Mouse (Mus musculus): ENCODE data around the gene Tbl2. TPM values are rescaled to one million over a fixed set of nuclear protein-coding genes. Genes with fewer than 3 reads are reported as not detected.

Tbl2 gene
- polyA plus RNA-seq, 1 experiment from 2014 or later: 11.1 TPM

- peaks cover 1% of the 10 kb centered on the region for H3K27me3 ChIP-seq (ENCODE audit: control insufficient read depth, insufficient read depth, low read depth, low read length)
- no peak overlapping the region for H3K27ac ChIP-seq (ENCODE audit: low read length)
- no peaks in the 10 kb centered on the region for H3K9me3 ChIP-seq (replicated peaks; ENCODE audit: control insufficient read depth, low read length)
- no peak overlapping the region for H3K4me2 ChIP-seq (ENCODE audit: low read depth, low read length)
- no peak overlapping the region for H3K4me3 ChIP-seq (ENCODE audit: low read depth, low read length)
- whole genome bisulfite sequencing (ENCODE audit: insufficient replicate concordance): 77% methylated on average over 12 of the region's 12 CpGs
- H3K9ac ChIP-seq (ENCODE audit: low read depth, low read length): no peak overlapping the region
- ATAC-seq (ENCODE audit: low read depth): no peak
- H3K36me3 ChIP-seq (ENCODE audit: control insufficient read depth, insufficient read depth): no peaks in the 10 kb centered on the region
- peaks cover 3% of the 10 kb centered on the region for H3K4me1 ChIP-seq (ENCODE audit: control insufficient read depth, low read depth, low read length)
Measured at GRCm38 (mm10) chr5:135113782-135114181, 35.7 kb upstream of the Tbl2 start.

DNA sequence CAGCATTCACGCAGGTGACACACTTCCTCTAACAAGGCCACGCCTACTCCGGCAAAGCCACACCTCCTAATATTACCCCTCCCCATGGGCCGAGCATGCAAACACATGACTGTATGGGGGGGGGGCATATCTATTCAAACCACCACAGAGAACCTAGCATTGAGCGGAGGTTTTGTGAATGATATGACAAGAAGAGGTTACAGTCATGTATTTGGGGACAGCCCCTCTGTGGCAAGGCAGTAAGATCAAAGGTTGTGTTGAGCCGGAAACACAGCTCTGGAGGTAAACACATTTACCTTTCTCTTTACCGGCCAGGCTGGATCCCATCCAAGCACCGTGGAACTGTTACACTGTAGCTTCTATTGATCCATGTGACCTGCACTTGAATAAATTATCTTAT lies 34.2 kb upstream of the Tbl2 start:
- Histone ChIP-seq H3K4me3 (ENCODE audit: low read depth, low read length) (no peak overlapping the region), H3K36me3 (ENCODE audit: control insufficient read depth, insufficient read depth) (no peaks in the 10 kb centered on the region), H3K9ac (ENCODE audit: low read depth, low read length) (no peak overlapping the region), H3K9me3 (replicated peaks; ENCODE audit: control insufficient read depth, low read length) (no peaks in the 10 kb centered on the region), H3K27ac (ENCODE audit: low read length) (no peak overlapping the region), H3K4me2 (ENCODE audit: low read depth, low read length) (no peak overlapping the region), H3K4me1 (ENCODE audit: control insufficient read depth, low read depth, low read length) (peaks cover 6% of the 10 kb centered on the region), H3K27me3 (ENCODE audit: control insufficient read depth, insufficient read depth, low read depth, low read length) (no peaks in the 10 kb centered on the region)
- peak; percentile 73 for ATAC-seq (ENCODE audit: low read depth)
- WGBS (ENCODE audit: insufficient replicate concordance): 51% methylated on average over 8 of the region's 8 CpGs

DNA sequence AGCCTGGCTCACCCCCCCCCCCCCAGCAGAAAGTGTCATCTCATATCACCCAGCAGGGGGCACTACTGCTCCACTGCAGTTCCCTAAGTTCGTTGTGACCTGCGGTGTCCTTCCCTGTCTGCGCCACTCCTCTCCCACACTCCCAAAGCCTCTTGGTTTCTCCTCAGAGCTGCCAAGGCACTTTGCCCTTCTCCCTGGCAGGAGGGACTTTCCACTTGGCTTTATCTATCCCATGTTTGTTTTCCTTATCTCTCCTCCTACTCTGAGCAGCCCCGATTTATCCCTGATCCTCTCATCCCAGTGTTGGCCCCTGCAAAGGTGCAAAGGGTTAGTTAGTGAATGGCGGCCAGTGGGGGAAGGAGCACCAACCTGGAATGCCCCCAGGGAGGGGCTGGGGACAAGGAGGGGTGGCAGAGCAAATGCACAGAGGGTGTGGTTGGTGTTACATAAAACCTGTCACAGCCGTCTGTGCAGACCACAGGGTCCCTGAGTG lies 30.8 kb upstream of the Tbl2 start:
- H3K4me1 ChIP-seq (ENCODE audit: control insufficient read depth, low read depth, low read length): peaks cover 6% of the 10 kb centered on the region
- H3K27ac ChIP-seq (ENCODE audit: low read length): no peak overlapping the region
- no peak overlapping the region for H3K9ac ChIP-seq (ENCODE audit: low read depth, low read length)
- H3K36me3 ChIP-seq (ENCODE audit: control insufficient read depth, insufficient read depth): no peaks in the 10 kb centered on the region
- H3K27me3 ChIP-seq (ENCODE audit: control insufficient read depth, insufficient read depth, low read depth, low read length): peaks cover 8% of the 10 kb centered on the region
- no peak overlapping the region for H3K4me3 ChIP-seq (ENCODE audit: low read depth, low read length)
- 9% methylated on average over 6 of the region's 6 CpGs for WGBS (ENCODE audit: insufficient replicate concordance)
- no peaks in the 10 kb centered on the region for H3K9me3 ChIP-seq (replicated peaks; ENCODE audit: control insufficient read depth, low read length)
- ATAC-seq (ENCODE audit: low read depth): peak; percentile 74
- H3K4me2 ChIP-seq (ENCODE audit: low read depth, low read length): no peak overlapping the region

DNA sequence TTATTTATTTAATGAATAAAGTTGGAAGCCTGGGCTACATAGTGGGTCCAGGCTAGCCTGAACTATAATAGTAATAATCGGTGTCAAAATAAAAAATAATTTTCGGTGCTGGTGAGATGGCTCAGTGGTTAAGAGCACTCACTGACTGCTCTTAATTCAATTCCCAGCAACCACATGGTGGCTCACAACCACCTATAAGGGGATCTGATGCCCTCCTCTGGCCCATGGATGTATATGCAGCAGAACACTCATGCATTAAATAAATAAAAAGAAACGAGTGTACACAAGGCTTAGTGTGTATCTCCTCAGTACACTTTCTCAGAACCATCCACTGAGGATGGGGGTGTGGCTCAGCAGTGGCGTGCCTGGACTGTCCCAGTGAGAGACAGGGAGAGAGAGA lies 28.7 kb upstream of the Tbl2 start:
- Histone ChIP-seq H3K4me2 (ENCODE audit: low read depth, low read length) (no peak overlapping the region), H3K27me3 (ENCODE audit: control insufficient read depth, insufficient read depth, low read depth, low read length) (peaks cover 8% of the 10 kb centered on the region), H3K27ac (ENCODE audit: low read length) (no peak overlapping the region), H3K9ac (ENCODE audit: low read depth, low read length) (no peak overlapping the region), H3K4me1 (ENCODE audit: control insufficient read depth, low read depth, low read length) (peaks cover 6% of the 10 kb centered on the region), H3K36me3 (ENCODE audit: control insufficient read depth, insufficient read depth) (no peaks in the 10 kb centered on the region), H3K9me3 (replicated peaks; ENCODE audit: control insufficient read depth, low read length) (no peaks in the 10 kb centered on the region), H3K4me3 (ENCODE audit: low read depth, low read length) (no peak overlapping the region)
- 46% methylated on average over 4 of the region's 4 CpGs for WGBS (ENCODE audit: insufficient replicate concordance)
- ATAC-seq (ENCODE audit: low read depth): no peak

- no peaks in the 10 kb centered on the region for H3K36me3 ChIP-seq (ENCODE audit: control insufficient read depth, insufficient read depth)
- no peak overlapping the region for H3K4me2 ChIP-seq (ENCODE audit: low read depth, low read length)
- H3K4me1 ChIP-seq (ENCODE audit: control insufficient read depth, low read depth, low read length): no peaks in the 10 kb centered on the region
- WGBS (ENCODE audit: insufficient replicate concordance): 57% methylated on average over 6 of the region's 6 CpGs
- no peak overlapping the region for H3K9ac ChIP-seq (ENCODE audit: low read depth, low read length)
- ATAC-seq (ENCODE audit: low read depth): no peak
- peaks cover 6% of the 10 kb centered on the region for H3K27me3 ChIP-seq (ENCODE audit: control insufficient read depth, insufficient read depth, low read depth, low read length)
- no peak overlapping the region for H3K4me3 ChIP-seq (ENCODE audit: low read depth, low read length)
- H3K9me3 ChIP-seq (replicated peaks; ENCODE audit: control insufficient read depth, low read length): no peaks in the 10 kb centered on the region
- H3K27ac ChIP-seq (ENCODE audit: low read length): no peak overlapping the region
Measured at GRCm38 (mm10) chr5:135126121-135126520, 23.3 kb upstream of the Tbl2 start.

DNA sequence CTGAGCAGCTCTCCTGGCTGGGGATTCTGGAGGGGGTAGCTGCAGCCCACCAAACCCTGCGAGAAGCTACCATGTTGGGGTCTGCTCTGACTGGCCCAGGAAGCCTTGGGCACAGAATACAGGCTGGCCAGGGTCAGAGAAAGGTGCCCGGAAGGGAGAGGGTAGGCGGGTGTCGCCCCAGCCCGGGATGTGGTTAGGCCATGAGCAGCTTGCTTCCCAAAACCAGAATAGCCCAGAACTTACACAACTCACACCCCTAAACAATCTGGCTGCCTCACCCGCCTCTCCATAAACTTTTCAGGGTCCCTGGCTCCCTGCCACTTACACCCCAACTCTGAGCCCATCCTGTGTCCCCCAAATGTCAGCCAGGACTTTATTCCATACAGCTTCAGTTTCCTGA lies 21.8 kb upstream of the Tbl2 start:
- H3K4me1 ChIP-seq (ENCODE audit: control insufficient read depth, low read depth, low read length): no peaks in the 10 kb centered on the region
- H3K4me3 ChIP-seq (ENCODE audit: low read depth, low read length): no peak overlapping the region
- no peaks in the 10 kb centered on the region for H3K9me3 ChIP-seq (replicated peaks; ENCODE audit: control insufficient read depth, low read length)
- H3K4me2 ChIP-seq (ENCODE audit: low read depth, low read length): no peak overlapping the region
- H3K36me3 ChIP-seq (ENCODE audit: control insufficient read depth, insufficient read depth): no peaks in the 10 kb centered on the region
- H3K9ac ChIP-seq (ENCODE audit: low read depth, low read length): no peak overlapping the region
- H3K27ac ChIP-seq (ENCODE audit: low read length): no peak overlapping the region
- no peak for ATAC-seq (ENCODE audit: low read depth)
- H3K27me3 ChIP-seq (ENCODE audit: control insufficient read depth, insufficient read depth, low read depth, low read length): peaks cover 6% of the 10 kb centered on the region
- WGBS (ENCODE audit: insufficient replicate concordance): 36% methylated on average over 6 of the region's 6 CpGs

GRCm38 (mm10) chr5:135129747-135130146 lies 19.7 kb upstream of the Tbl2 start:
- 70% methylated on average over 4 of the region's 4 CpGs for WGBS (ENCODE audit: insufficient replicate concordance)
- Histone ChIP-seq H3K36me3 (ENCODE audit: control insufficient read depth, insufficient read depth) (no peaks in the 10 kb centered on the region), H3K4me2 (ENCODE audit: low read depth, low read length) (no peak overlapping the region), H3K27me3 (ENCODE audit: control insufficient read depth, insufficient read depth, low read depth, low read length) (peaks cover 21% of the 10 kb centered on the region), H3K4me1 (ENCODE audit: control insufficient read depth, low read depth, low read length) (peaks cover 8% of the 10 kb centered on the region), H3K4me3 (ENCODE audit: low read depth, low read length) (no peak overlapping the region), H3K27ac (ENCODE audit: low read length) (no peak overlapping the region), H3K9me3 (replicated peaks; ENCODE audit: control insufficient read depth, low read length) (no peaks in the 10 kb centered on the region), H3K9ac (ENCODE audit: low read depth, low read length) (no peak overlapping the region)
- no peak for ATAC-seq (ENCODE audit: low read depth)

GRCm38 (mm10) chr5:135133736-135134405 lies 15.6 kb upstream of the Tbl2 start:
- Histone ChIP-seq H3K4me3 (ENCODE audit: low read depth, low read length) (peak overlapping the region; percentile 26; the same call in 1 of the 2 replicates), H3K4me1 (ENCODE audit: control insufficient read depth, low read depth, low read length) (peaks cover 8% of the 10 kb centered on the region), H3K9ac (ENCODE audit: low read depth, low read length) (no peak overlapping the region), H3K9me3 (replicated peaks; ENCODE audit: control insufficient read depth, low read length) (no peaks in the 10 kb centered on the region), H3K36me3 (ENCODE audit: control insufficient read depth, insufficient read depth) (no peaks in the 10 kb centered on the region), H3K4me2 (ENCODE audit: low read depth, low read length) (peak overlapping the region; percentile 53), H3K27me3 (ENCODE audit: control insufficient read depth, insufficient read depth, low read depth, low read length) (peaks cover 21% of the 10 kb centered on the region), H3K27ac (ENCODE audit: low read length) (no peak overlapping the region)
- peak; percentile 59 for ATAC-seq (ENCODE audit: low read depth)
- 9% methylated on average over 26 of the region's 26 CpGs for WGBS (ENCODE audit: insufficient replicate concordance)

DNA sequence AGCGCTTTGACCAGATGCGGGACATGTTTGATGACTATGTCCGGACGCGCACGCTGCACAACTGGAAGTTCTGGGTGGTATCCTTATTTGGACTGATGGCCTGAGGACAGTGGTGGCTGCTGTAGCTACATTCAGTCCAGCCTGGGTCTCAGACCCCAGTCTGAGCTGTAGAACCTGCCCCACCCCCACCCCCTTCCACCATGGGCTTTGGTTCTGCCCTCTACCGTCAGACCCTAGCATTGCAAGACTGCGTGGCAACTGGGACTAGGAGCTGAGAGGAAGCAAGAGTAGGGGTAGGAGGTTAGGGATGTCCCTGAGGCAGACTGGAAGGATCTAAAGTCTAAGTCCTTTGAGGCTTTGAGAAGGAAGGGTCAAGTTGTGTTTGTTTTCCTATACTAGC lies 14.9 kb upstream of the Tbl2 start:
- peak overlapping the region; percentile 53 for H3K4me2 ChIP-seq (ENCODE audit: low read depth, low read length)
- no peak overlapping the region for H3K27ac ChIP-seq (ENCODE audit: low read length)
- H3K36me3 ChIP-seq (ENCODE audit: control insufficient read depth, insufficient read depth): no peaks in the 10 kb centered on the region
- H3K9me3 ChIP-seq (replicated peaks; ENCODE audit: control insufficient read depth, low read length): no peaks in the 10 kb centered on the region
- ATAC-seq (ENCODE audit: low read depth): no peak
- peaks cover 21% of the 10 kb centered on the region for H3K27me3 ChIP-seq (ENCODE audit: control insufficient read depth, insufficient read depth, low read depth, low read length)
- 13% methylated on average over 8 of the region's 8 CpGs for WGBS (ENCODE audit: insufficient replicate concordance)
- peaks cover 8% of the 10 kb centered on the region for H3K4me1 ChIP-seq (ENCODE audit: control insufficient read depth, low read depth, low read length)
- no peak overlapping the region for H3K9ac ChIP-seq (ENCODE audit: low read depth, low read length)
- H3K4me3 ChIP-seq (ENCODE audit: low read depth, low read length): peak overlapping the region; percentile 26; the same call in 1 of the 2 replicates
